Mouse (Mus musculus) forebrain, embryonic 11.5 days (tissue): ENCODE measurements around the gene Fbxl18. TPM values are rescaled to one million over a fixed set of nuclear protein-coding genes. Genes with fewer than 3 reads are reported as not detected.

Experiments used
- ATAC-seq: fragments of 200-750 bp; cut with Nextera tagmentation; replicated peaks from 2 replicates; pipeline ENCODE4 v1.8.0; 2017; ENCODE audit warnings: moderate TSS enrichment; ENCODE audit not compliant: low FRiP score
- DNase-seq: peaks from one replicate; pipeline ENCODE4 v3.0.0-alpha.2; 2017; ENCODE audit warnings: low spot score
- H3K27ac ChIP-seq: fragments of 300-500 bp; sonication (generic); 2 replicates; pipeline ENCODE4 v1.5.1; 2014; ENCODE audit warnings: low read depth, low read length
- H3K27me3 ChIP-seq: fragments of 300-500 bp; sonication (generic); 2 replicates; pipeline ENCODE4 v1.6.1; 2014; ENCODE audit warnings: mild to moderate bottlenecking, low read length, mixed read lengths; ENCODE audit not compliant: control insufficient read depth, insufficient read depth
- H3K36me3 ChIP-seq: fragments of 300-500 bp; sonication (generic); 2 replicates; pipeline ENCODE4 v1.6.1; 2014; ENCODE audit warnings: mild to moderate bottlenecking, low read length, moderate library complexity, mixed read lengths; ENCODE audit not compliant: control insufficient read depth, insufficient read depth
- H3K4me1 ChIP-seq: fragments of 300-500 bp; sonication (generic); replicated peaks from 2 replicates; pipeline ENCODE4 v1.6.1; 2014; ENCODE audit warnings: low read length, mixed read lengths; ENCODE audit not compliant: control insufficient read depth, insufficient read depth
- H3K4me2 ChIP-seq: fragments of 300-500 bp; sonication (generic); 2 replicates; pipeline ENCODE4 v1.6.1; 2014; ENCODE audit warnings: low read depth, mild to moderate bottlenecking, low read length, moderate library complexity, mixed read lengths; ENCODE audit not compliant: severe bottlenecking
- H3K4me3 ChIP-seq: fragments of 300-500 bp; sonication (generic); 2 replicates; pipeline ENCODE4 v1.5.1; 2014; ENCODE audit warnings: low read depth, low read length
- H3K9ac ChIP-seq: fragments of 300-500 bp; sonication (generic); 2 replicates; pipeline ENCODE4 v1.6.1; 2014; ENCODE audit warnings: low read length
- H3K9me3 ChIP-seq: fragments of 300-500 bp; sonication (generic); 2 replicates; pipeline ENCODE4 v1.6.1; 2016; ENCODE audit warnings: low read length, mixed read lengths; ENCODE audit not compliant: control insufficient read depth
- WGBS: fragments of 180-500 bp; shearing (Covaris S2); extraction: QIAGEN DNeasy Blood & Tissue Kit; methylation state at CpG from one replicate; pipeline ENCODE4 v1.1.7; 2014; 5-methylcytosine and 5-hydroxymethylcytosine counted together
- polyA plus RNA-seq: library from polyadenylated mRNA; unstranded; fragments of >200 nt; fragmentation: Nextera tagmentation; extraction: Ambion mirVana; gene quantifications from 2 replicates; pipeline ENCODE4 v1.2.1, GENCODE M21; 2014

Gene Fbxl18
- polyA plus RNA-seq, 1 experiment from 2014 or later = 15.4 TPM

DNA sequence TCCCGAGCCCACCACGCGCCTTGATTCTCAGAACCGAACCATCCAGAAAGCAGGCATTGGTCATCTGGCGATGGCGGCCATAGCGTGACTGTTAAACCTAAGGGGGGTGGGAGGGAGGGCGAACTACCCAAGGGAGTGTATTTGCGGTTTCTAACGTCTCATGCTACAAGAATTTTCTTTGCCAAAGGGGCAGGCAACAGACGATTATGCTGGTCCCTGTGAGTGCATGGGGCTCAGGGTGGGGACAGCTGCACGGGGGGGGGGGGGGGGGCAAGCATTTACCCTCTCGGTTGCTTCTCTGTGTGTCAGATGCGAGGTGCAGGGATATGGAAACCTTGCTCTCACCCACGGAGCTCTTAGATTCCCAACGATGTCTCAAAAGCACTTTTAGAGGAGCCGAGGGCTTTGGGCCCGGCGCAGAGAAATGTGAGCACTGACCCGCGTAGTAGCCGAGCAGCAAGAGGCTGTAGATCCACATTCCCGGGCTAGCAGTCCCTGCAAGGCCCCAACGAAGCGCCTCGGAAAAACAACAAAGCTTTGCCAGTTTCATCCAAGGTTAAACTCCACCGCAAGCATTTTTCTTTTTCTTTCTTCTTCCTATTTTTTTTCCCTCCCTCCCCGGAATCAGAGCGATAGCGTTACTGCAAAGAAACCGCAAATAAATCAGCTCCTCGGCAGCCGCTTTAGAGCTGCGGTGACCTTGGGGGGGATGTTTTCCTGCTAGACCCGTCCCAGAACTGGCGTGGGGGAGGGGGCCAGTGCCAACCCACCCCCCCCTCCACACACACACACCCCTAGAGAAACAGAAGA is 72.7 kb downstream of the Fbxl18 start:
- Histone ChIP-seq H3K27ac (peak overlapping the region; percentile 100), H3K27me3 (no peaks in the 10 kb centered on the region), H3K9me3 (no peaks in the 10 kb centered on the region), H3K9ac (peak overlapping the region; percentile 100), H3K4me1 (peaks cover 18% of the 10 kb centered on the region), H3K4me3 (peak overlapping the region; percentile 87), H3K4me2 (peak overlapping the region; percentile 96), H3K36me3 (no peaks in the 10 kb centered on the region)
- DNase-seq (peak; percentile 80), ATAC-seq (no peak; the same call in 1 of the 2 replicates)
- WGBS = under 1% methylated on average over 36 of the region's 36 CpGs

DNA sequence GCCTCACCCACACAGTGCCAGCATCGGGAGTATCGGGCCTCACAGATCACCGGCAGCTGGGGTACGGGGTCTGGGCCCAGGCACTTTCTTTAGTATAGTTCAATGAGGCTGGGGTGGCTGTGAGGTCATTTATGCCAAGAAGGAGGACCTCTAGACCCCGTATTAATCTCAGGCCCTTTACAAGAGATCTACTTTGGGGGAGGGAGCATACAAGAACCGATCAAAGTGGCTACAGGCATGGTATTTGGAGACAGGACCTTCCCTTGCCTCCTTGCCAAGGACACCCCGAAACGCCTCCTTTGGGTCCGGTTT is 73.3 kb downstream of the Fbxl18 start:
- peak overlapping the region; percentile 87 for H3K4me3 ChIP-seq
- WGBS = under 1% methylated on average over 9 of the region's 9 CpGs
- peaks cover 18% of the 10 kb centered on the region for H3K4me1 ChIP-seq
- ATAC-seq (no peak), DNase-seq (no peak)
- H3K9ac ChIP-seq = peak overlapping the region; percentile 100
- peak overlapping the region; percentile 100 for H3K27ac ChIP-seq
- H3K27me3 ChIP-seq = no peaks in the 10 kb centered on the region
- peak overlapping the region; percentile 96 for H3K4me2 ChIP-seq
- no peaks in the 10 kb centered on the region for H3K9me3 ChIP-seq
- H3K36me3 ChIP-seq = no peaks in the 10 kb centered on the region

DNA sequence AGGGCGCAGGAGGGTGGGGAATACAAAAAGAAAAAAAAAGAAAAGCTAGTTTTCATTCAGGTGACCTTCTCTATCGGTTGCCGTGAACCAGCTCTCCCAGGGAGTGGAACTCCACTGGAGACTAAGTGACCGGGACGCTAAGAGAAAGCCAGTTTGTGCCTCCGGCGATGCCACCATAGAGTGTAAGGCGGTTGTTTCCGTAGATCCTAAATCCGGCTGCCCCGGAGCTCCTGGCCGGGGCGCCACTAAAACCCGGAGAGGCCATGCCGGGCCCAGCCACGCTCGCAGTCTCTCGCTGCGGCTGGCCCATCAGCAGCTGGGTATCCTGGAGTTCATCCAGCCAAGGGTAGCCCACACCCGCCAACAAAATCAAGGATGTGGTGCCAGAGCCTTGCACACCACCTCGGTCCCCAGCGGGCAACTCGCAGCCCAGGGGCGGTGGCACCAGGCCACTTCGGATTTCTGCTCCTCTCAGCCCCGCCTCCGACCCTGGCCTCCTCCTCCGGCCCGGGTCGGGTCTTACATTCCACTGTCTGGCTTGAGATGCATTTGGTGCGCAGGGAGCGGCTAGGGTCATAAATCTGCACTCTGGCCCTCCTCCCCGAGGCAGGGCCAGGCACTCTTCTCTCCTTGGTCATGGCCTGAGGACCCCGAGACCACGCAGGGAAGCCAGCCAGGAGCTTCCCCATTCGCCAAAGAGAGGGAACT is 73.8 kb downstream of the Fbxl18 start:
- Histone ChIP-seq H3K4me1 (peaks cover 18% of the 10 kb centered on the region), H3K9ac (peak overlapping the region; percentile 100), H3K4me2 (peak overlapping the region; percentile 96), H3K36me3 (no peaks in the 10 kb centered on the region), H3K4me3 (peak overlapping the region; percentile 87), H3K27ac (peak overlapping the region; percentile 100), H3K27me3 (no peaks in the 10 kb centered on the region), H3K9me3 (no peaks in the 10 kb centered on the region)
- DNase-seq = peak; percentile 91
- ATAC-seq = 0 out of 2 replicates have a peak, but pooled peaks have one; percentile 3
- WGBS = under 1% methylated on average over 36 of the region's 36 CpGs

DNA sequence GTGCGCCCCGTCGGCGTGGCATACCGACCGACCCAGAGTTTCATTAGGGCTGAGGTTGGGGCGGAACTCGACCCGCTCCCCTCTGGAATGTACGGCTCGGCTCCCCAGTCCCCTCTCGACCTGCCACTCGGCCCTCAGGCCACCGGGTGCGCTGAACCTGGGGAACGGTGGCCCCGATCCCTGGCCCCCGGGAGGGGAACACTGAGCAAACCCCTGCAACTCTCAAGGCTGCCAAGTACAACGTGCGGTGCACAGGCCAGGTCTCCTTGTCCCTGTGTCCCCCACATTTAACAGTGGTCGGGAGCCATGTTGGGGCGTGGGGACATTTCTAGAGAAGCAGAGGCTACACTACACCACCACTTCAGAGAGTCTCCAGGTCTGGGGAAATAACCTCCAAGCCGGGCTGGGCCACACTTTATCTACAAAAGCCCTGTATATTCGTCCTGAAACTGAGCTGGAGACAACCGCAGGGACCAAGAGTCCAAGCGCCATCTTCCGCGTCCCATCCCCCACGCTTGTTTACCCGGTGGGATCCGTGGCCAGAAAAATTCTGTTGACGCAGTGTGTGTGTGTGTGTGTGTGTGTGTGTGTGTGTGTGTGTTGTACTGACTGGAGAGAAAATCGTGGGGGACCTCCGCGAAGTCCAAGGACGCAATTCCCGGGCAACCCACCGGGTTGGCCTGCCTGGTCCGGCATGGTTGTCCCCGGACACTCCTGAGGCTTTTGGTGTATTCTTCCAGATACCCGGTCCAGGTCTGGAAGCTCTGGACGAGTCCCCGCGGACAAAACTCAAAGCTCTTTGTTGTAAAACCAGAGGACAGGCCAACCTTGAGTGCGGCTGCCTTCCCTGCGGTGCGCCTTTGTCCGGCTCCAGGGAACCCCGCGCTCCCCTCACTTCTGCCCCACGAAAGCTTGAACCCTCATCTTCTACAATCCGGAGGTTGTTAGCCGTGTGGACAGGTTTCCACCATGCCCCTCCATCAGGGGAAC is 74.7 kb downstream of the Fbxl18 start:
- WGBS = under 1% methylated on average over 53 of the region's 53 CpGs
- H3K9ac ChIP-seq = peak overlapping the region; percentile 100
- no peaks in the 10 kb centered on the region for H3K27me3 ChIP-seq
- H3K9me3 ChIP-seq = no peaks in the 10 kb centered on the region
- ATAC-seq (no peak), DNase-seq (peak; percentile 86)
- peaks cover 18% of the 10 kb centered on the region for H3K4me1 ChIP-seq
- H3K4me2 ChIP-seq = peak overlapping the region; percentile 96
- peak overlapping the region; percentile 100 for H3K27ac ChIP-seq
- H3K36me3 ChIP-seq = no peaks in the 10 kb centered on the region
- peak overlapping the region; percentile 87 for H3K4me3 ChIP-seq

DNA sequence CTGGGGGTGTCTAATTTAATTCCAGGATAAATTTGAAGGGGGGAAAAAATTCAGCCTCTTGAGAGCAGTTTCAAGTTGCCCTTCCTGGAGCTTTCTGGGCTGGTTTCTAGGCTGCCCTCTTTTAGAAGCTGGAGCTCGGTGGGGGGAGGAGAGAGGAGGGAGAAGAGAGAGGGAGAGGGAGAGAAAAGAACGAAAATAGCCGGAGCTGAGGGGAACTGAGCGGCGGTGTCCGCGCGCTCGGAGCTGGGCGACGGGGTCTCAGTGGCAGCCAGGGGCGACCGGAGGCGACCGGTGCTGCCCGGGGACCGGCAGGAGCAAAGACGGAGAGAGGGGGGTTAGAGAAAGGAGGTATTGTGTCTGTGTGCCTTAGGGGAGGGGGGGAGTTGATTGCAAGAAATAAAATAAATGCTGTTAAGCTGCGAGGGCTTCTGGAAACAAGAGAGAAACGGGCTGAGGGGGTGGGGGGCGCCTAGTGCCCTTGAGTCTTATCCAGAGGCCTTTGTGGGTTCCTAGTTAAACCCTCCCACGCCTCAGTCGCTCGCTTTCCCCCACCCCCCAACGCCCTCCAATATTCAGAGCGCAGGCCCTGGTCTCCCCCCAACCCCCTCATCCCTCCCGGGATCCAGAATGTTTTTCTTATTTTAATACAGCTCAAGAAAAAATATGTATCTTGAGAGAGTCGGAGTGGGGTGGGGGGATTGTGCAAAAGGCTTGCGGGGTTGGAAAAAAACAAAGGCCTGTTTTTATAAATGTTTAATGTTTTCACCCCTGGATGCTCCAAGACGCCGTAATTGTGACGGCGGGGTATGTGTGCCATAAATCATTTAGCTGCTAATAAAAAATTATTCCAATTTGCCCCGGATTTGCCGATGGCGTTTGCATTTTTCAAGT is 75.6 kb downstream of the Fbxl18 start:
- Histone ChIP-seq H3K27me3 (no peaks in the 10 kb centered on the region), H3K4me3 (peak overlapping the region; percentile 87), H3K9me3 (no peaks in the 10 kb centered on the region), H3K36me3 (no peaks in the 10 kb centered on the region), H3K4me2 (peak overlapping the region; percentile 96), H3K27ac (peak overlapping the region; percentile 100), H3K9ac (peak overlapping the region; percentile 100), H3K4me1 (peaks cover 13% of the 10 kb centered on the region)
- under 1% methylated on average over 36 of the region's 36 CpGs for WGBS
- ATAC-seq (peak; percentile 31), DNase-seq (peak; percentile 89)

DNA sequence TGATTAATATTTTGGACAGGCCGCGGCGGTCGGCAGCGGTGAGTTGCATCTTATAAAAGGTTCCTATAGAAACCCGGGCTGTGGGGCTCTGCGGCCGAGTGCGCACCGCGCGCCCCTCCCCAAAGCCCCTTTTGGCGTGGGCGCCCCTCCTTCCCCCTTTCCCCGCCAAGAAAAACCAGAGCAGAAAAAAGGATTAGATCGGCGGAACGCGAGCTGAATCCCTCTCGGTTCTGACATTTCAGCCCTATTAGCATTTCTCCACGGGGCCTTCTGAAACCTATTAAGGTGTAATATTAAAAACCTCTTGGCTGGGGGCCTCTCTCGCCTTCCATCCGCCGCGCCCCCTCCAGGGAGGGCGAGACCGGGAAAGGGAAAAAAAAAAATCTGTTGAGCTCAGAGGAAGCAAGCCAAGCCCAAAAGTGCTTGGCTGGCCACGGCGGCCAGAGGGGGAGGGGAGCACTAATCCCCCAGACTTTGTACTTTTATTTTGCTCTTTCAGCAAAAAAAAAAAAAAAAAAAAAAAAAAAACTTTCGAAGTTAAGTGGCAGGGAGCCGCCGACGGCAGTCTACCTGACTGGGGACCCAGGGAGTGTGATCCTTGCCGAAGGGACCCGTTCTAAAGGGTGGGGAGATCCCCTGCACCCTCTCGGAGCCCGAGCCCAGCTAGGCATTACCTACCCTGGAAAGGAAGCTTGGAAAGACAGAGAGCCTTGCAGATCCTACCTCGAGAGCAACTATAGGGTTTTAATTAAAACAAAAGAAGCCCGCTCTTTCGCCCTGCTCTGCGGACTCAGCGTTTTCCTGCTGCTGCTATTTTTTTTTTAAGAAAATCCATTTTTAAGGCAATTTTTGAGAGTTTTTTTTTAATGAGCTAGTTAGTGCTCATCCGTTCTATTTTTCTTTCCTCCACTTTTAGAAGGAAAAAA is 76.5 kb downstream of the Fbxl18 start:
- Histone ChIP-seq H3K4me3 (peak overlapping the region; percentile 87), H3K9ac (peak overlapping the region; percentile 100), H3K36me3 (no peaks in the 10 kb centered on the region; the same call in 1 of the 2 replicates), H3K4me2 (peak overlapping the region; percentile 96), H3K27ac (peak overlapping the region; percentile 100), H3K27me3 (no peaks in the 10 kb centered on the region), H3K4me1 (peaks cover 5% of the 10 kb centered on the region; the same call in 1 of the 2 replicates), H3K9me3 (no peaks in the 10 kb centered on the region)
- ATAC-seq (peak; percentile 16; the same call in 1 of the 2 replicates), DNase-seq (peak; percentile 91)
- under 1% methylated on average over 43 of the region's 43 CpGs for WGBS
